In genomic region chr5:52440278-52440677, GRCm38 (mm10) we compare ENCODE assay signal across 15 mouse cellular contexts.
"Had no signal": no experiment of that assay in that cellular context is flagged by ENCODE, and none has a peak within 500 bp of the region (broad histone marks: within the 10 kb centered on the region; RNA-seq: fewer than 3 reads in every experiment).

No protein-coding gene starts in this region.

- H3K27me3 ChIP-seq: kidney, embryonic 15.5 days; limb, embryonic 15.5 days; liver, embryonic 12.5 days had no signal

- H3K4me2 ChIP-seq: kidney, embryonic 15.5 days; limb, embryonic 15.5 days; liver, embryonic 12.5 days; lung, embryonic 14.5 days had no signal

- H3K4me1 ChIP-seq: kidney, embryonic 15.5 days; limb, embryonic 15.5 days; liver, embryonic 12.5 days; midbrain, embryonic 10.5 days had no signal

- H3K27ac ChIP-seq: kidney, embryonic 15.5 days; limb, embryonic 15.5 days; liver, embryonic 12.5 days; midbrain, embryonic 10.5 days had no signal

- H3K9ac ChIP-seq: kidney, embryonic 15.5 days; limb, embryonic 15.5 days; liver, embryonic 12.5 days; lung, embryonic 14.5 days had no signal

- H3K9me3 ChIP-seq: limb, embryonic 15.5 days; liver, embryonic 12.5 days had no signal

- ATAC-seq: liver, embryonic 12.5 days; midbrain, embryonic 16.5 days had no signal

- H3K36me3 ChIP-seq: kidney, embryonic 15.5 days; limb, embryonic 15.5 days; liver, embryonic 12.5 days; midbrain, embryonic 10.5 days had no signal

- H3K4me3 ChIP-seq: kidney, embryonic 15.5 days; limb, embryonic 15.5 days; liver, embryonic 12.5 days; midbrain, embryonic 10.5 days had no signal

- DNase-seq: kidney, adult 2 months; kidney, postnatal 25 days; layer of hippocampus, adult 9-11 months; layer of hippocampus, postnatal 36 days; lung, embryonic 14.5 days; lung, postnatal 10 days; lung, postnatal 4 days; right cerebral cortex, adult 18-20 months; right cerebral cortex, postnatal 25 days; thymus, postnatal 36 days had no signal
